Mouse (Mus musculus): ENCODE results near the gene Tas1r3.

GRCm38 (mm10) chr4:155846871-155847578 is 16.1 kb downstream of the Tas1r3 start, which contains the start of gene Dvl1:
- TF ChIP-seq EP300 (IDR thresholded peaks at IDR 0.05; ENCODE audit: low read depth) (no peak), CTCF (IDR thresholded peaks at IDR 0.05; ENCODE audit: low read depth) (peak; percentile 59)
